Mouse (Mus musculus): ENCODE measurements at regions not wholly inside any gene's neighbourhood (a gene's known extent, or its start where the extent isn't known, plus 50 kb on each side); places are given as distances from the start of the nearest gene placed in this dataset.

GRCm38 (mm10) chr2:118044666-118045065 lies 67.0 kb upstream of the Thbs1 start:
- no peak for TF ChIP-seq GATA1 (IDR thresholded peaks at IDR 0.05; ENCODE audit: low read length)
- no peak for TF ChIP-seq TAL1 (IDR thresholded peaks at IDR 0.05; ENCODE audit: low read length)

Data from erythroblast, embryonic 14.5 days (primary cell).